Mouse (Mus musculus) midbrain, embryonic 16.5 days (tissue): ENCODE data around the gene Camk2d. TPM values are rescaled to one million over a fixed set of nuclear protein-coding genes. Genes with fewer than 3 reads are reported as not detected.

Experiments
- ATAC-seq: fragments of 200-750 bp; cut with Nextera tagmentation; 2 replicates; pipeline ENCODE4 v1.8.0; 2017; ENCODE audit warnings: moderate TSS enrichment
- H3K27ac ChIP-seq: fragments of 300-500 bp; sonication (generic); 2 replicates; pipeline ENCODE4 v1.5.1; 2014; ENCODE audit warnings: mild to moderate bottlenecking, low read length, mixed read lengths
- H3K27me3 ChIP-seq: fragments of 300-500 bp; sonication (generic); 2 replicates; pipeline ENCODE4 v1.6.1; 2014; ENCODE audit warnings: low read depth, low read length, mixed read lengths; ENCODE audit not compliant: control insufficient read depth, insufficient read depth
- H3K36me3 ChIP-seq: fragments of 300-500 bp; sonication (generic); 2 replicates; pipeline ENCODE4 v1.6.1; 2014; ENCODE audit warnings: mild to moderate bottlenecking, low read length, moderate library complexity, mixed read lengths; ENCODE audit not compliant: control insufficient read depth, insufficient read depth
- H3K4me1 ChIP-seq: fragments of 300-500 bp; sonication (generic); 2 replicates; pipeline ENCODE4 v1.6.1; 2014; ENCODE audit warnings: mild to moderate bottlenecking, low read length, mixed read lengths; ENCODE audit not compliant: control insufficient read depth, insufficient read depth
- H3K4me2 ChIP-seq: fragments of 300-500 bp; sonication (generic); 2 replicates; pipeline ENCODE4 v1.6.1; 2014; ENCODE audit warnings: mild to moderate bottlenecking, low read length, mixed read lengths
- H3K4me3 ChIP-seq: fragments of 300-500 bp; sonication (generic); 2 replicates; pipeline ENCODE4 v1.5.1; 2014; ENCODE audit warnings: low read depth, mild to moderate bottlenecking, low read length, moderate library complexity, mixed read lengths
- H3K9ac ChIP-seq: fragments of 300-500 bp; sonication (generic); 2 replicates; pipeline ENCODE4 v1.6.1; 2014; ENCODE audit warnings: low read depth, low read length, mixed read lengths
- H3K9me3 ChIP-seq: fragments of 300-500 bp; sonication (generic); replicated peaks from 2 replicates; pipeline ENCODE4 v1.6.1; 2014; ENCODE audit warnings: mild to moderate bottlenecking, low read length, mixed read lengths; ENCODE audit not compliant: control insufficient read depth, poor library complexity, severe bottlenecking
- WGBS: fragments of 180-500 bp; shearing (Covaris S2); extraction: QIAGEN DNeasy Blood & Tissue Kit; methylation state at CpG from one replicate; pipeline ENCODE4 v1.1.7; 2014; 5-methylcytosine and 5-hydroxymethylcytosine counted together
- polyA plus RNA-seq: library from polyadenylated mRNA; unstranded; fragments of >200 nt; fragmentation: Nextera tagmentation; extraction: Ambion mirVana; gene quantifications from 2 replicates; pipeline ENCODE4 v1.2.1, GENCODE M21; 2015

The Camk2d gene
- polyA plus RNA-seq, 1 experiment from 2014 or later = 74.7 TPM

DNA sequence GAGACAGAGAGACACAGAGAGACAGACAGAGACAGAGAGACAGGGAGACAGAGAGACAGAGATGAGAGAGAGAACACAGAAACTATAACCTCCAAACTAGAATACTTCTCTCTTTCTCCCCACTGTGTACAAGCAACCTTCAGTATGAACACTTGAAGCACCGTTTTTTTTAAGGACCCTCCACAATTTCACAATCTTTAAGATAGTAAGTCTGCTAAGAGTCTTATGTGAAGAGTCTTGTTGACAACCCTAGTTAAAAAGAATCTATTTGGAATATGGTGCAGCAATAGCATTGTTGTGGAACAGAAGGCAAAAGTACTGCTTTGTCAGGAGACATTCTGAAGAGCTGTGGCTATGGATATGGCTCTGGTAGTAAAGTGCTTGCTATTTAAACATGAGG lies 274.6 kb downstream of the Camk2d start:
- Histone ChIP-seq H3K27me3 (no peaks in the 10 kb centered on the region), H3K9ac (no peak overlapping the region), H3K4me1 (no peaks in the 10 kb centered on the region), H3K9me3 (no peaks in the 10 kb centered on the region), H3K36me3 (no peaks in the 10 kb centered on the region), H3K4me3 (no peak overlapping the region), H3K27ac (no peak overlapping the region), H3K4me2 (no peak overlapping the region)
- ATAC-seq = no peak
- 85% methylated on average over 1 of the region's 1 CpGs for WGBS

- H3K27me3 ChIP-seq = no peaks in the 10 kb centered on the region
- H3K4me1 ChIP-seq = no peaks in the 10 kb centered on the region
- no peak overlapping the region for H3K4me3 ChIP-seq
- no peak for ATAC-seq
- WGBS = 79% methylated on average over 1 of the region's 1 CpGs
- no peaks in the 10 kb centered on the region for H3K36me3 ChIP-seq
- no peak overlapping the region for H3K4me2 ChIP-seq
- H3K9me3 ChIP-seq = no peaks in the 10 kb centered on the region
- no peak overlapping the region for H3K27ac ChIP-seq
- no peak overlapping the region for H3K9ac ChIP-seq
Observed at GRCm38 (mm10) chr3:126878233-126878632, 282.1 kb downstream of the Camk2d start.

DNA sequence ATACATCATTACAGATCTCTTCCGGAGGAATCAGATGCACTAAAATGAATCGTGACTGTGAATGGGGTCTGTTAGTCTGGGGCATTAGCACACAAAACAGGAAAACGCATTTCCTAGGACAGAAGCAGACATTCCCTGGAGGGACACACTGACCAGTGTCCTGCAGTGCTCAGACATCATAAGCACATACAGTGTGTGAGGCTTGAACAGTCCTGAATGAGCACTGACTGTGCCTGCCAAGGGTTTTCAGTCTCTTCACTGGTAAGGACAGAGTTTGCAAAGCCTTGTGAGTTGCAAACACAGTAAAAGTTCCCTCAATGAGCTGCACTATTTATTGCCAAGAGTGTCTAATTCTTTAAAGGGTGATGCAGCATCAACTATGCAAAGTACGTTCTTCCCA lies 290.0 kb downstream of the Camk2d start:
- no peak overlapping the region for H3K4me3 ChIP-seq
- 76% methylated on average over 4 of the region's 4 CpGs for WGBS
- ATAC-seq = no peak

GRCm38 (mm10) chr3:126886644-126887043 lies 290.5 kb downstream of the Camk2d start:
- ATAC-seq = no peak
- H3K9me3 ChIP-seq = no peaks in the 10 kb centered on the region
- no peak overlapping the region for H3K27ac ChIP-seq
- H3K4me2 ChIP-seq = no peak overlapping the region
- H3K4me1 ChIP-seq = no peaks in the 10 kb centered on the region
- no peaks in the 10 kb centered on the region for H3K36me3 ChIP-seq
- H3K4me3 ChIP-seq = no peak overlapping the region
- H3K9ac ChIP-seq = no peak overlapping the region
- H3K27me3 ChIP-seq = no peaks in the 10 kb centered on the region
- WGBS = 73% methylated on average over 4 of the region's 4 CpGs

More for the DNA sequence above, 290.0 kb downstream of the Camk2d start:
- no peak overlapping the region for H3K4me2 ChIP-seq
- no peaks in the 10 kb centered on the region for H3K36me3 ChIP-seq
- H3K9me3 ChIP-seq = no peaks in the 10 kb centered on the region
- no peak overlapping the region for H3K9ac ChIP-seq
- H3K4me1 ChIP-seq = no peaks in the 10 kb centered on the region
- no peaks in the 10 kb centered on the region for H3K27me3 ChIP-seq
- H3K27ac ChIP-seq = no peak overlapping the region

Other genes starting within 250 kb of the Camk2d start
- 0.24 and 0.45 TPM in 2 replicates for gene Arsj, start 232.6 kb upstream of the Camk2d start, polyA plus RNA-seq